Mouse (Mus musculus) layer of hippocampus, adult 11-12 months (tissue): ENCODE measurements at regions not wholly inside any gene's neighbourhood (a gene's known extent, or its start where the extent isn't known, plus 50 kb on each side); places are given as distances from the start of the nearest gene placed in this dataset.
"Not testable (repeated sequence)": the region's sequence is repeated elsewhere in the genome, so short reads cannot be mapped to it uniquely, and the experiment has no call there.

Source experiments
- DNase-seq: peaks from one replicate; pipeline ENCODE4 v3.0.0; 2022; ENCODE audit warnings: low spot score

GRCm38 (mm10) chr9:27453476-27453875, 56.9 kb downstream of the Spata19 start:
- no peak for DNase-seq

DNA sequence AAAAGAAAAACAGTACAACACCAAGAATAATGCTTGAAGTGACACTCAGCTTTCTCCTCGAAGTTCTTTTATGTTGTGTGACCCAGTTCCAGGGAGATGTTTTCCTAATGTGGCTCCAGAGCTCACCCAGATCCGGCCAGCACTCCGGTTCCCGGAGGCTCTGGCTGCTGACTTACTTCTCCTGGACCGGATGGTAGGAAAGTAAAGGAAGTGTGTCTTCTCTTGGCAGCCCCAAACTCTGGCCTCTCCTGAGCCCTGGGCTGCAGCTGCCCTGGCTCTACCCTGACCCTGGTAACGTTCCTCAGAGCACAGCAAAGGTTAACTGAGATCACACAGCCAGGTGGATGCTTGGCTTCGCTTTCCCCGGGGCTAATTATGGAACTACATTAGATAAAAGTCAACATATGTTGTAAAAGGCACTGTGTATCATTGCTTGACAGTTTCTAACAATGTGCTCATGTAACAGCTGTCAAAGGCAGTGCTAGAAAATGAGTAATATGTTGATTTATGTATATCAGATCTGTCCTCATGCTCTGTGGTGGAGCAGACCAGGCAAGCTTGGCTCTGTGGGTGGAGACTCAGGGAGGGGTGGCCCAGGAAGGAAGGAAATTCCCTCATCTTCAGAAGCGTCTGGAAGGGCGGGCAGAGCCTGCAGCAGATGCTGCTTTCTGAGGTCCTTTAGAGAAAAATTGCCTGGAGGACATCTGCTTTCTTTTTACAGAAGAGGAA, 57.5 kb downstream of the Spata19 start:
- DNase-seq, result peak; percentile 69

DNA sequence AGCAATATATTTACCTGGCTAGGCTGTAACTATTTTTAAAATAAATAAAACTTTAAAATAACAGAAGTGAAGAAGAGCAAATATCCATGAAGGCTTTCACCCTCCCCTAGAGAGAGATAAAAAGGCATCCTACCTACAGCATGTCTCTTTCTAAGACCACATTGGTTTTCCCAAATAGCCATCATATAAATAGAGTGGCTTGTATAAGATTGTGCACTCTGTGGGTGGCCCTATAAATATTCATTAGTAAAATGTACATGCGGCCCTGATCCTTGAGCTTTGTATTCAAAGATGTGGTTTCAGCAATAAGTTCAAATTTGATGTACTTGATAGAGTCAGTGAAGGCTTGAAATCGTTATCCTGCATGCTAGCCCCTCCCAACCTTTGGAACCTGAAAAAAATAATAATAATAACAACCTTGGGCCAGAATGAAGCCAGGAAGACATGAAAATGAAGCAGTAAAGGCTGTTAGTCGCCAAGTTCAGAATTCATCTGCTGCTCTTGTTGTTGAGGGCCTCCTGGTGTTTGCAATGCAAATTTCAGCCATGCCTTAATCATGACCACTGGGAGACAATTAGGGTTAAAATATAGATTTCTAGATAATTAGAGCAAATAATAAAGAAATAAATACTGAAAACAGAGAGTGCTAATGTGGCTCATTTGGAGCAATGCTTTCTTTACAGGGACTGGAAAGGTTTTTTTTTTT, 61.9 kb downstream of the Spata19 start:
- DNase-seq, result no peak

GRCm38 (mm10) chr9:27461029-27461428, 64.4 kb downstream of the Spata19 start:
- no peak for DNase-seq

GRCm38 (mm10) chr9:27464006-27464405, 67.4 kb downstream of the Spata19 start:
- DNase-seq, result no peak

GRCm38 (mm10) chr9:27475468-27475867, 78.9 kb downstream of the Spata19 start:
- DNase-seq, result peak; percentile 37

GRCm38 (mm10) chr9:27476636-27477035, 80.0 kb downstream of the Spata19 start:
- no peak for DNase-seq

DNA sequence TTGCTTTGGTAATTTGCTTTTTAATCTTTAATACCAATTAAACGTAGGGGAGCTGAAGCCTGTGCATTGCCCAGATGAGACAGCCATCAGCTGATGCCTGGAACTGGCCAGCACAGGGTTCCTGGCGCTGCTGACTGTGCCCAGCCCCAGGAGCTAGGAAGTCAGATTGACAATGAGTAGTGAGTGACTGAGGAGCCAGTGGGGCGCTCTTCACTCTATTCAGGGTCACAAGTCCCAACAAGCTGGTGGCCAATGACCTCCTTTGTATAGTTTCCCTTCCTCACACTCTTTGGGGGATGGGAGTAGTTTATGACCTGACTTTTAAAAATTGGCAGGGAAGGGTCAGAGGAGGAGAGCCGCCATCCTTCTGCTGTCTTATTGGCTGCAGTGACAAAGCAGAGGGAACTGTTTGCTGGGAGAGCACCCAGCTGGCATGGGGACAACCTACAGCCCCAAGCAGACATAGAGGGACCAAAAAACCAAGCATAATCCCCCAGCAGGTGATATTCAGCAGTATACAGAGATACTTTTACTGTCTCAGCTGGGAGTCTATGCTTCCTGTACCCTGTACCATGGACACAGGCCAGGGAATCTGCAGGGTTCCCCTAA, 80.6 kb downstream of the Spata19 start:
- DNase-seq, result no peak

GRCm38 (mm10) chr9:27478346-27478745, 81.7 kb downstream of the Spata19 start:
- no peak for DNase-seq

DNA sequence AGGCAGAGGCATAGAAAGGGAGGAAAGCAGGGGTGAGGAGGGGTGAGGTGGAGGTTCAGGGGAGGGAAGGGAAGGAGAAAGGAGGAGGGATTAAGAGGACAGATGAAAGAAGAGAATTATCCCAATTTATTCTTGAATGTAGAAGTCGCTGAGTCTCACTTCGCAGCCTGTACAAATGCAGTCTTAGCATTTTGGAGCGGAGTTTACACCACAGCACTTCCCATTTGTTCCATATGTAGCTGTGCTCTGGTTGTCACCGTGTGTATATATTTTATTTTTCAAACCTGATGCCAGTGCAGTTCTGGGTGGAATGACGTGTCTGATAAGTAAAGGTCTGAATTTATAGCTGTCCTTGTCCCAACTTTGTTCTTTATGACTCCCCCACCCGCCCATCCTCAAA, 105.2 kb downstream of the Spata19 start:
- DNase-seq, result no peak

DNA sequence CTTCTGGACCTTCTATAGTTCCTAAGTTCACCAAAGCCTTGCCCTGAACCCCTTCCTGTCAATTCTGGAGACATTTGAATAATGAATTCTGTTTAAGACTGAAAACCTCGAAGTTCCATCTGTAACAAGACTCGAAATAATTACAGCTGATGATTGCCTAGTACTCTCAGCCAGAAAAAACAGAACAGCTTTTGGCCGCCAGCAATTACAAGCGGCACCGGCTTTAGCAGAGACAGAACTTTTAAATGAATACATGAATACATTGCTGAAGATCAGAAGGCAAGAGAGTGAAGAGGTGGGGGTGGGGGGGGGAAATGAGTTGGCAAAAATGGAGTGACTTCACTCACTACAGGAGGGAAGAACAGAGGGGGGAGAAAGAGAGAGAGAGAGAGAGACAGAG, 112.6 kb downstream of the Spata19 start:
- peak; percentile 48 for DNase-seq

DNA sequence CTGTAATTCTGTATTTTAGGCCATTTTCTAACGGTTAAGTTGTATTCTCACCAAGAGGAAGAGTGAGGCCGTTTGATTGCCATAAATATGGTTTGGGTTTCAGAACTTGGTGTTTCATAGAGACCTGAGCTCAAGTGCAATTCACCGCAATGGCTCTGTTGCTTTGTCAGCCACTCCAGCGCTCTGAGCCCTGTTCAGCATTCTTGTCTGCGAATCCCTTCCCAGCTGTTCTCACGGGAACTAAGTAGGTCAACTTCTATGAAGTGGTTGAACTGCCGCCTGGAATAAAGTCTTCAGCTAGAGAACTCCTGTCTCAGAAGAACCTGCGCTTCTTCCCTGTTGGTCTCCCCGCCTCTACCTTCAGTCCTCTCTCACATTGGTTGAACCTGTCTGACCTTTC, 113.1 kb downstream of the Spata19 start:
- no peak for DNase-seq

GRCm38 (mm10) chr9:27511161-27511560, 114.6 kb downstream of the Spata19 start:
- DNase-seq, result peak; percentile 49

- DNase-seq, result no peak
These were observed 119.0 kb downstream of the Spata19 start for GRCm38 (mm10) chr9:27515427-27516110.

GRCm38 (mm10) chr9:27518031-27518430, 121.4 kb downstream of the Spata19 start:
- DNase-seq, result no peak

DNA sequence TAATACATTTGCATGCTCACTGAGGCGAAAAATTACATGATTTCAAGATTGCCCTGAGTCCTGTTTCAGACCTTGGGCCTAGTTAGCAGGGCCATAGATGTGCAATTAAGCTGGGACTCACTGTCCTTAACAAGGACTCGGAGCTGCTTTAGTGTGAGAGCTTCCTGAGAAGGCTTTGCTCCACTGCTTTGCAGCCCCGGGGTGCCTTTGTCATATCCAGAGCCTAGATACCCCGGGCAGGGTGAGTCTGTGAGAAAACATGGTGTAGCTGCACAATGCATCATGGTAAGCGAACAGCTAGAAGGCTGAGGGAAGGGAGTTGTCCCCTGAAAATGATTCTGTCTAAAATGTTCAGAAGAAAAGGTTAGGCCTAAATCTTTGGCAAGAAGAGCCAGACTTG, 123.1 kb downstream of the Spata19 start:
- DNase-seq, result no peak

DNA sequence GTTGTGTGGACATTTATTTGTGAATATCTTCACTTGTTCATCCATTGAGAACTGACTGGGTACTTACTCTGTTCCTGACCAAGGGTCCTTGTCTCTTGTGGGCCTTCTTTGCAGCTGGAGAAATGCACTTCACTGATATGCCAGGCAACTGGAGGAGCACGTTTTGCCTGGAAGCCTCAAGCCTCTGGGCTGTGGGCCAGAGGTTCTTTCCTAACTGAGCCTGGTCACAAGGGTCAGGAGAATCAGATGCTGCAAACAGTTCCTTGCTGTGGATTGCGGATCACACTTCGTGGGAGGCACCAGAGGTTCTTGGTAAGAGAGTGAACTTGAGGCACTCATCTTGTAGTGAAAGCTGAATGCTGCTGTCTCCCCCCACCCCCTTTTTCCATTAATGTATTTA, 124.6 kb downstream of the Spata19 start:
- no peak for DNase-seq

DNA sequence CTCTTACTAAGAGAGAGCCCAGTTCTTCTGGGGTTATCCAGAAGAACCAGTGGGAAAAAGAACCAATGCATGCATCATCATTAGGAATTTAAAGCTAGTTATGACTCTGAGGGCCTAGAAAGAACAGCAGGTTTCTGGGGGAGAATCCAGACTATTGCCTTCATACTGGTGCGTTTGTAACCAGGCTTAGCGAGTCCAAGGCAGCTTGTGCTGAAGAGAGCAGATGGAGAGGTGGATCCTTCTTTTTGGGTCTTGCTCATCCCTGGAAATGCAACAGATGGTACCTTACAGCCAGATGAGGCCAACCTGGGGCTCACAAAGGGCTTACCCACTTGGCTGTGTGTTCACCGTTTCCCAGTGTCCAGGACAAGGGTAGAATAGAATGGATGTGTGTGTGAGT, 130.1 kb downstream of the Spata19 start:
- DNase-seq, result peak; percentile 29

DNA sequence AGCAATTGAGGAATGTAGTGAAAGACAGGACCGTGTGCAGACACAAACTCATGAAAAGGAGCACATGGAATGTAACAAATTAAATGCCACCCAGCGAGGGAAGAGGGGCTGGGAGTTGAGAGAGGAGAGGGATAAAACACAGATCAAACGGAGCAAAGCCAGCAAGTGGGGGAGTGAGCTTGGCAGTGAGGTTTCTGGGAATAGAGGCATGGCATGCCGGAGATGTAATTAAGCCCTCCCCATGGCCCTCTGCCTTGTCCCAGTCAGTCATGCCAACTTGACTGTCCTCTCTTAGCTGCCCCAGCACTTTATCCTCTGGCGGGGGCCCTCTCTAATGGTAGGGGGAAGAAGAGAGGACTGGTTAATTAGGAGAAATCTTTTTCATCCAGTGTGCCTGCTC, 141.9 kb downstream of the Spata19 start:
- no peak for DNase-seq

- DNase-seq, result no peak
These were observed 145.1 kb downstream of the Spata19 start for GRCm38 (mm10) chr9:27541585-27542151.

GRCm38 (mm10) chr9:27554697-27555096, 158.1 kb downstream of the Spata19 start:
- DNase-seq, result not testable (repeated sequence)
